Mouse (Mus musculus) brain, embryonic 14.5 days (tissue): Measurements from ENCODE around the gene Sh3kbp1.

Experiments
- CTCF ChIP-seq: fragments of 200-500 bp; IDR thresholded peaks from 2 replicates; pipeline ENCODE4 v1.5.1; 2012; ENCODE audit warnings: inconsistent platforms, mild to moderate bottlenecking, moderate library complexity, borderline replicate concordance; ENCODE audit not compliant: insufficient read depth, insufficient read length; ENCODE audit errors: extremely low read depth
- POLR2A ChIP-seq: fragments of 200-500 bp; IDR thresholded peaks from 2 replicates; pipeline ENCODE4 v1.6.1; 2012; ENCODE audit warnings: mild to moderate bottlenecking, inconsistent platforms, borderline replicate concordance; ENCODE audit not compliant: poor library complexity, insufficient read depth, insufficient read length, severe bottlenecking; ENCODE audit errors: extremely low read depth

- TF ChIP-seq POLR2A (no peak), CTCF (no peak)
Measured at GRCm38 (mm10) chrX:159932027-159932426, 305.0 kb downstream of the Sh3kbp1 start.
